Mouse (Mus musculus): ENCODE measurements around the gene Tacr2. TPM values are rescaled to one million over a fixed set of nuclear protein-coding genes. Genes with fewer than 3 reads are reported as not detected.

The Tacr2 gene
- total RNA-seq (2023): not detected

GRCm38 (mm10) chr10:62252000-62252488 lies at the start of gene Tacr2:
Gene Tacr2, plus strand, starts transcription at chr10:62252438.

GRCm38 (mm10) chr10:62230708-62231394 lies 21.4 kb upstream of the Tacr2 start, which contains the start of gene Tspan15:
Gene Tspan15, minus strand, starts transcription at chr10:62231251.

Other genes with a start within 250 kb of the Tacr2 start
- not detected for gene Neurog3, start 119.3 kb upstream of the Tacr2 start, total RNA-seq (2023)
- 1 to 10 TPM; 3.4 to 4.1 TPM for gene Fam241b, start 108.5 kb upstream of the Tacr2 start, total RNA-seq (2023)
- gene Tspan15, start 21.2 kb upstream of the Tacr2 start, total RNA-seq (2023): 10 to 100 TPM; 12.7 to 21.7 TPM
- gene Hk1, start 127.5 kb downstream of the Tacr2 start, total RNA-seq (2023): 10 to 100 TPM; 35.3 to 38.7 TPM
- gene Hkdc1, start 170.1 kb downstream of the Tacr2 start, total RNA-seq (2023): not detected
- gene 4930507D05Rik, start 197.1 kb downstream of the Tacr2 start, total RNA-seq (2023): under 1 TPM; 0.58 to 0.71 TPM
- 10 to 100 TPM; 24.2 to 25.6 TPM for gene Supv3l1, start 197.3 kb downstream of the Tacr2 start, total RNA-seq (2023)
- 10 to 100 TPM; 28.6 to 33.0 TPM for gene Vps26a, start 234.4 kb downstream of the Tacr2 start, total RNA-seq (2023)